Mouse (Mus musculus) stomach, postnatal 0 days (tissue): ENCODE measurements at regions not wholly inside any gene's neighbourhood (a gene's known extent, or its start where the extent isn't known, plus 50 kb on each side); places are given as distances from the start of the nearest gene placed in this dataset.

ENCODE experiments used
- CTCF ChIP-seq: IDR thresholded peaks from 2 replicates; pipeline ENCODE4 v1.5.1; 2016; ENCODE audit warnings: antibody characterized with exemption, low read depth, mild to moderate bottlenecking, moderate library complexity
- EP300 ChIP-seq: optimal IDR thresholded peaks from 2 replicates; pipeline ENCODE3; 2016; ENCODE audit warnings: antibody characterized with exemption

- no peak for TF ChIP-seq CTCF
- TF ChIP-seq EP300: no peak
Measured at GRCm38 (mm10) chr7:115308377-115308776, 564.9 kb downstream of the Insc start.
